ENCODE assay signal across 9 mouse cellular contexts in the genomic region with DNA sequence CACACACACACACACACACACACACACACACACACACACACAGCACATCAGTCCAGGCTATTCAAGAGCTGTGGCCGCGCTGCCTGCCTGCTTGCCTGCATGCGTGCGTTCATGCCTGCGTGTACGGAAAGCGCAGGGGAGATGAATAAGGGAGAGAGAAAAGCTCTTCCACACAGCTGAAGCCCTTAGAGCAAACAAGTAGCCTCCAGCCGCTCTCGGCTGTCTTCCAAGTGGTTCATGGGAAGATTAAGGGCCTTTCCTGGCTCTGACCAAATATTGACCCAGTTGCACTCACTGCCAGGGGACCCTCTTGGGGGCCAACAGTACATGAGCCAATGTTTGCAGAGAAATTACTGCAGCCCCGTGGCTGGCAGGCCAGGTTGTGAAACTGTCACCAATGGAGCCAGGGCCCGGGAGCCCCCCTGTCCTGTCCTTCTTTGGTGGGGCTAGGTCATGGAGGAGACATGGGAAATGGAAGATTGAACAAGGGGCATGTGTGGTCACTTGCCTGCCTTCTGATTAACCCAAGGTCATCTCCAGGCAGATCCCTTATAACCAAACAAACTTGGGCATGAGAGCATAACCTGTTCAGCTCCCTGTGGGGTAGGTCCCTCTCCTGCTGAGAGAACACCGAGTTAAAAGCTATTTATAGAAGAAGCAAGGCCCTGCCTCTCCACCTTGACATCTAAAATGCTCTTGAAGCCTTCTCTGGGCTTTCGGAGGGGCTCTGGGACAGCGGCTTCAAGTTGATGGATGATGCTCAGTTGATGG. TPM values are rescaled to one million over a fixed set of nuclear protein-coding genes. Genes with fewer than 3 reads are reported as not detected.
DNase-seq lines count a peak whose midpoint lies in the region; ATAC-seq lines count a peak whose summit lies in the region.
"Had no signal": no experiment of that assay in that cellular context is flagged by ENCODE, and none has a peak within 500 bp of the region (broad histone marks: within the 10 kb centered on the region; RNA-seq: fewer than 3 reads in every experiment).

No protein-coding gene starts in this region.

- no peaks in the 10 kb centered on the region for H3K36me3 ChIP-seq in embryonic facial prominence, embryonic 12.5 days
- H3K36me3 ChIP-seq in intestine, embryonic 15.5 days = no peaks in the 10 kb centered on the region

- H3K9ac ChIP-seq in embryonic facial prominence, embryonic 12.5 days = no peak overlapping the region
- H3K9ac ChIP-seq in intestine, embryonic 15.5 days = no peak overlapping the region
- H3K9ac ChIP-seq: limb, embryonic 12.5 days had no signal

- WGBS in embryonic facial prominence, embryonic 12.5 days = 79% methylated on average over 14 of the region's 14 CpGs
- WGBS in intestine, embryonic 15.5 days = 23% methylated on average over 14 of the region's 14 CpGs

- H3K27me3 ChIP-seq in embryonic facial prominence, embryonic 12.5 days = no peaks in the 10 kb centered on the region
- H3K27me3 ChIP-seq in intestine, embryonic 15.5 days (replicated peaks) = no peaks in the 10 kb centered on the region
- H3K27me3 ChIP-seq: limb, embryonic 12.5 days had no signal

- 0 out of 2 replicates have a peak overlapping the region, but pooled peaks have one; percentile 9 for H3K27ac ChIP-seq in embryonic facial prominence, embryonic 12.5 days
- H3K27ac ChIP-seq in intestine, embryonic 15.5 days = peak overlapping the region; percentile 54; the same call in 1 of the 2 replicates
- H3K27ac ChIP-seq: limb, embryonic 12.5 days had no signal

- ATAC-seq in embryonic facial prominence, embryonic 12.5 days (ENCODE audit: insufficient number of reproducible peaks, insufficient read depth, low FRiP score, low TSS enrichment) = no peak
- peak; percentile 60 for ATAC-seq in intestine, embryonic 15.5 days
- no peak for ATAC-seq in erythroid progenitor cell, adult 5-6 weeks (replicated peaks; ENCODE audit: low FRiP score, poor library complexity, severe bottlenecking)

- H3K9me3 ChIP-seq in embryonic facial prominence, embryonic 12.5 days = no peaks in the 10 kb centered on the region
- no peaks in the 10 kb centered on the region for H3K9me3 ChIP-seq in intestine, embryonic 15.5 days
- H3K9me3 ChIP-seq: limb, embryonic 12.5 days had no signal

- peaks cover 13% of the 10 kb centered on the region for H3K4me1 ChIP-seq in embryonic facial prominence, embryonic 12.5 days
- H3K4me1 ChIP-seq in intestine, embryonic 15.5 days (replicated peaks) = peaks cover 36% of the 10 kb centered on the region

- no peak overlapping the region for H3K4me2 ChIP-seq in embryonic facial prominence, embryonic 12.5 days (replicated peaks)
- H3K4me2 ChIP-seq in intestine, embryonic 15.5 days (replicated peaks) = peak overlapping the region; percentile 22; the same call in 1 of the 2 replicates
- H3K4me2 ChIP-seq: limb, embryonic 12.5 days had no signal

- peak; percentile 45 for DNase-seq in gastrocnemius, postnatal 10 days
- no peak for DNase-seq in gastrocnemius, adult 18-20 months (ENCODE audit: low spot score)
- peak; percentile 65 to 85 for DNase-seq in lung, postnatal 4 days
- no peak for DNase-seq in cerebellum, adult 18-20 months
- no peak for DNase-seq in urinary bladder, postnatal 36 days (ENCODE audit: low spot score in 2 of 2)

- no peak overlapping the region for H3K4me3 ChIP-seq in embryonic facial prominence, embryonic 12.5 days
- H3K4me3 ChIP-seq in intestine, embryonic 15.5 days (replicated peaks) = no peak overlapping the region
- H3K4me3 ChIP-seq: limb, embryonic 12.5 days had no signal

RNA-seq across cellular contexts. Expression of a gene that starts 42.9 kb away (rescaled TPM):
- total RNA-seq in gastrocnemius, postnatal 10 days (2021) = 10 to 100 TPM; 79.8 to 85.6 TPM
- total RNA-seq in gastrocnemius, adult 18-20 months (2021) = 10 to 100 TPM; 32.8 to 42.6 TPM
- polyA plus RNA-seq in embryonic facial prominence, embryonic 12.5 days (2016; fragmentation: Nextera tagmentation; extraction: Ambion mirVana) = 8.2 and 8.4 TPM in 2 replicates
- 4.8 and 5.0 TPM in 2 replicates for polyA plus RNA-seq in intestine, embryonic 15.5 days (2015; fragmentation: Nextera tagmentation; extraction: Ambion mirVana)
- 3.2 and 6.3 TPM in 2 replicates for total RNA-seq in erythroid progenitor cell, adult 5-6 weeks (2015; ENCODE audit: low replicate concordance)
- total RNA-seq in erythroid progenitor cell, adult 5-6 weeks (2017; ENCODE audit: low replicate concordance) = 1.0 and 1.1 TPM in 2 replicates

Comparison
In these comparisons a context has a peak if more than half of its experiments do, and no peak if none do; other contexts are left out.
1. DNase-seq: peak in gastrocnemius, postnatal 10 days (single experiment) and lung, postnatal 4 days (2 of 2); none in gastrocnemius, adult 18-20 months (single experiment), cerebellum, adult 18-20 months (0 of 2) and urinary bladder, postnatal 36 days (0 of 2).
2. RNA of a gene that starts 42.9 kb away (total RNA-seq): 79.8 to 85.6 TPM in gastrocnemius, postnatal 10 days and 32.8 to 42.6 TPM in gastrocnemius, adult 18-20 months; 1.0 to 6.3 TPM in erythroid progenitor cell, adult 5-6 weeks; every median in the first group is over 4 times any median in the second.